8 mouse cellular contexts compared by ENCODE assay signal in the genomic region with DNA sequence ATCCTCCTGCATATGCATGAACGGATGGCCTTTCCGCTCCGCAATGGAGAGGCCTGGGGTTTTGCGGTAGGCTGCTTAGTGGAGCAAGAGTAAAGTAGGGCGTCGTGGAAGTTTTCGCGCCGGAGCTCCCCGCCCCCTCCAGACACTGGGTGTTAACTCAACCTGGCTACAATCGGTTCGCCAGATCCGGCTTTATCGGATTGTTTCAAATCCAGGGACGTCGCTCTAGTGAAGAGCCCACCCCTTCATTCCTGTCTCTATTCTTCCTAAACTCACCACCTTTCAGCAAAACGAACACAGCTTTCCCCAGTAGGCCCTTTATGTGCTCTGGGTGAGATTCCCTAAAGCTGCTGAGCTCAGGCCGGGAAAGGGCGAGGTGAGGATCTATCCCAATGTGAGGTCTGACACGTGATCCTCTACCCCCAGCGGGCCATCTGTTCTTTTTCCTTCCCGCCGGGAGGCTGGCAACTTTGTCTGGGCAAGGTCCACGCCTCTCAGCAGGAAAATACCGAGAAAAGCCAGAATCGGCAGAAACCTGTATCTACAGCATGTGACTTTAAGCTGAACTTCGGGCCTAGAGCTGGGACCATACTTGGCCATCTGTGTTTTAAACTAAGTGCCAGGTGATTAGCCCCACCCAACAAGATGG. TPM values are rescaled to one million over a fixed set of nuclear protein-coding genes. Genes with fewer than 3 reads are reported as not detected.
DNase-seq lines count a peak whose midpoint lies in the region; ATAC-seq lines count a peak whose summit lies in the region.

No protein-coding gene starts in this region.

- DNase-seq in ovary, postnatal 14 days (ENCODE audit: low spot score) = peak; percentile 29
- no peak for DNase-seq in ovary, adult 18-20 months (ENCODE audit: low spot score)
- DNase-seq in cerebellum, adult 11-12 months = peak; percentile 99
- peak; percentile 57 for DNase-seq in hindbrain, embryonic 11.5 days (ENCODE audit: low spot score)
- DNase-seq in left cerebral cortex, postnatal 4 days = peak; percentile 88
- peak; percentile 90 for DNase-seq in yolk sac, embryonic 10.5 days (ENCODE audit: low spot score)

- no peaks in the 10 kb centered on the region for H3K9me3 ChIP-seq in forebrain, embryonic 16.5 days (ENCODE audit: control insufficient read depth, low read length)
- H3K9me3 ChIP-seq in hindbrain, embryonic 11.5 days (ENCODE audit: control insufficient read depth, low read length) = no peaks in the 10 kb centered on the region
- H3K9me3 ChIP-seq in midbrain, embryonic 13.5 days = no peaks in the 10 kb centered on the region

- peak overlapping the region; percentile 99 for H3K4me2 ChIP-seq in forebrain, embryonic 16.5 days (ENCODE audit: low read length)
- H3K4me2 ChIP-seq in hindbrain, embryonic 11.5 days (replicated peaks; ENCODE audit: low read depth, low read length) = peak overlapping the region; percentile 79
- peak overlapping the region; percentile 94 for H3K4me2 ChIP-seq in midbrain, embryonic 13.5 days (replicated peaks)

- WGBS in forebrain, embryonic 16.5 days = under 1% methylated on average over 27 of the region's 27 CpGs
- under 1% methylated on average over 27 of the region's 27 CpGs for WGBS in hindbrain, embryonic 11.5 days
- WGBS in midbrain, embryonic 13.5 days = under 1% methylated on average over 27 of the region's 27 CpGs

- H3K27ac ChIP-seq in forebrain, embryonic 16.5 days (ENCODE audit: low read length) = no peak overlapping the region
- no peak overlapping the region for H3K27ac ChIP-seq in hindbrain, embryonic 11.5 days (ENCODE audit: low read depth, low read length)
- no peak overlapping the region for H3K27ac ChIP-seq in midbrain, embryonic 13.5 days

- no peaks in the 10 kb centered on the region for H3K36me3 ChIP-seq in forebrain, embryonic 16.5 days (ENCODE audit: control insufficient read depth, insufficient read depth)
- no peaks in the 10 kb centered on the region for H3K36me3 ChIP-seq in hindbrain, embryonic 11.5 days (ENCODE audit: control insufficient read depth, insufficient read depth, low read length)
- H3K36me3 ChIP-seq in midbrain, embryonic 13.5 days = no peaks in the 10 kb centered on the region

- peak overlapping the region; percentile 44 for H3K4me3 ChIP-seq in forebrain, embryonic 16.5 days (replicated peaks; ENCODE audit: low read length)
- peak overlapping the region; percentile 39 for H3K4me3 ChIP-seq in hindbrain, embryonic 11.5 days (ENCODE audit: low read depth, low read length)
- H3K4me3 ChIP-seq in midbrain, embryonic 13.5 days (replicated peaks) = peak overlapping the region; percentile 44

- peaks cover 34% of the 10 kb centered on the region for H3K4me1 ChIP-seq in forebrain, embryonic 16.5 days (replicated peaks; ENCODE audit: control insufficient read depth, insufficient read depth, low read length)
- H3K4me1 ChIP-seq in hindbrain, embryonic 11.5 days (replicated peaks; ENCODE audit: control insufficient read depth, insufficient read depth, low read length) = peaks cover 3% of the 10 kb centered on the region; the same call in 1 of the 2 replicates
- peaks cover 43% of the 10 kb centered on the region for H3K4me1 ChIP-seq in midbrain, embryonic 13.5 days (replicated peaks)

- peaks cover 25% of the 10 kb centered on the region for H3K27me3 ChIP-seq in forebrain, embryonic 16.5 days (replicated peaks; ENCODE audit: control insufficient read depth, insufficient read depth, low read length)
- peaks cover 29% of the 10 kb centered on the region for H3K27me3 ChIP-seq in hindbrain, embryonic 11.5 days (ENCODE audit: control insufficient read depth, insufficient read depth, low read length)
- peaks cover 77% of the 10 kb centered on the region for H3K27me3 ChIP-seq in midbrain, embryonic 13.5 days

- intact Hi-C loops in left cerebral cortex, postnatal 4 days (cut with DNase I) = loop anchor here (5.0 kb wide), 3 partner anchors 129 to 219 kb away; no protein-coding TSS in a partner anchor

- H3K9ac ChIP-seq in forebrain, embryonic 16.5 days (replicated peaks; ENCODE audit: low read depth, low read length) = peak overlapping the region; percentile 27
- H3K9ac ChIP-seq in hindbrain, embryonic 11.5 days (ENCODE audit: low read depth, low read length) = 0 out of 2 replicates have a peak overlapping the region, but pooled peaks have one; percentile 21
- peak overlapping the region; percentile 54 for H3K9ac ChIP-seq in midbrain, embryonic 13.5 days (replicated peaks)

- no peak for ATAC-seq in forebrain, embryonic 16.5 days
- no peak for ATAC-seq in hindbrain, embryonic 11.5 days (ENCODE audit: low FRiP score)
- no peak for ATAC-seq in midbrain, embryonic 13.5 days

RNA-seq across cellular contexts. Expression of a gene that starts 4.7 kb away (rescaled TPM):
- polyA plus RNA-seq in forebrain, embryonic 16.5 days (2015; fragmentation: Nextera tagmentation; extraction: Ambion mirVana) = 2.2 and 2.6 TPM in 2 replicates
- polyA plus RNA-seq in hindbrain, embryonic 11.5 days (2014; fragmentation: Nextera tagmentation; extraction: Ambion mirVana) = 0.80 and 0.95 TPM in 2 replicates
- total RNA-seq in left cerebral cortex, postnatal 4 days (2021) = 10 to 100 TPM; 44.2 to 46.4 TPM
- 0.89 and 1.0 TPM in 2 replicates for polyA plus RNA-seq in midbrain, embryonic 13.5 days (2015; fragmentation: Nextera tagmentation; extraction: Ambion mirVana)
